In genomic region chr4:152151451-152151965, GRCm38 (mm10) we compare ENCODE assay signal across 8 mouse cellular contexts. TPM values are rescaled to one million over a fixed set of nuclear protein-coding genes. Genes with fewer than 3 reads are reported as not detected.
DNase-seq lines count a peak whose midpoint lies in the region; ATAC-seq and TF ChIP-seq lines count a peak whose summit lies in the region.

No protein-coding gene starts in this region.

- DNase-seq in lung, embryonic 14.5 days, result no peak
- no peak for DNase-seq in lung, adult 18-20 months
- no peak for DNase-seq in cerebellum, postnatal 10 days
- DNase-seq in cerebellum, adult 8-10 months, result no peak
- no peak for DNase-seq in right cerebral cortex, adult 18-20 months

- H3K27ac ChIP-seq in lung, embryonic 14.5 days (ENCODE audit: low read depth), result no peak overlapping the region
- H3K27ac ChIP-seq in forebrain, embryonic 12.5 days, result no peak overlapping the region
- no peak overlapping the region for H3K27ac ChIP-seq in limb, embryonic 12.5 days
- H3K27ac ChIP-seq in olfactory bulb, adult 2 months (ENCODE audit: insufficient read depth, low read depth, low read length), result no peak overlapping the region

- peak overlapping the region; percentile 38 for H3K4me3 ChIP-seq in lung, embryonic 14.5 days (ENCODE audit: low read depth, low read length)
- H3K4me3 ChIP-seq in forebrain, embryonic 12.5 days (replicated peaks), result peak overlapping the region; percentile 37
- H3K4me3 ChIP-seq in limb, embryonic 12.5 days (replicated peaks), result peak overlapping the region; percentile 46
- peak overlapping the region; percentile 4; the same call in 1 of the 2 replicates for H3K4me3 ChIP-seq in olfactory bulb, adult 2 months (ENCODE audit: insufficient read depth, low read depth, low read length)

- no peak; the same call in 1 of the 2 replicates for ATAC-seq in lung, embryonic 14.5 days (ENCODE audit: insufficient read depth)
- ATAC-seq in forebrain, embryonic 12.5 days (ENCODE audit: low FRiP score), result no peak
- ATAC-seq in limb, embryonic 12.5 days (ENCODE audit: insufficient number of reproducible peaks, insufficient read depth, low FRiP score, low TSS enrichment, low read depth), result no peak

- peak overlapping the region; percentile 71 for H3K4me2 ChIP-seq in lung, embryonic 14.5 days
- H3K4me2 ChIP-seq in forebrain, embryonic 12.5 days, result peak overlapping the region; percentile 53
- H3K4me2 ChIP-seq in limb, embryonic 12.5 days, result peak overlapping the region; percentile 65

- WGBS in lung, embryonic 14.5 days, result 18% methylated on average over 7 of the region's 7 CpGs
- WGBS in forebrain, embryonic 12.5 days, result 18% methylated on average over 7 of the region's 7 CpGs
- 15% methylated on average over 7 of the region's 7 CpGs for WGBS in limb, embryonic 12.5 days
- whole genome bisulfite sequencing in olfactory bulb, adult 2 months, result 53% methylated on average over 7 of the region's 7 CpGs

- TF ChIP-seq POLR2A in olfactory bulb, adult 2 months (IDR thresholded peaks at IDR 0.05; ENCODE audit: insufficient read depth, low read depth, low read length), result no peak

- H3K4me1 ChIP-seq in lung, embryonic 14.5 days (ENCODE audit: insufficient read depth), result 0 out of 2 replicates have a peak, but pooled peaks cover 3% of the 10 kb centered on the region
- peaks cover 16% of the 10 kb centered on the region for H3K4me1 ChIP-seq in forebrain, embryonic 12.5 days
- H3K4me1 ChIP-seq in limb, embryonic 12.5 days (replicated peaks), result peaks cover 14% of the 10 kb centered on the region; the same call in 1 of the 2 replicates
- peaks cover 6% of the 10 kb centered on the region for H3K4me1 ChIP-seq in olfactory bulb, adult 2 months (ENCODE audit: control insufficient read depth, insufficient read depth, low read length)

- no peak overlapping the region; the same call in 1 of the 2 replicates for H3K9ac ChIP-seq in lung, embryonic 14.5 days
- 0 out of 2 replicates have a peak overlapping the region, but pooled peaks have one; percentile 33 for H3K9ac ChIP-seq in forebrain, embryonic 12.5 days
- H3K9ac ChIP-seq in limb, embryonic 12.5 days (replicated peaks), result peak overlapping the region; percentile 46; the same call in 1 of the 2 replicates

- no peaks in the 10 kb centered on the region for H3K36me3 ChIP-seq in lung, embryonic 14.5 days (ENCODE audit: insufficient read depth)
- no peaks in the 10 kb centered on the region for H3K36me3 ChIP-seq in forebrain, embryonic 12.5 days (replicated peaks)
- no peaks in the 10 kb centered on the region for H3K36me3 ChIP-seq in limb, embryonic 12.5 days

- no peak for TF ChIP-seq CTCF in lung, embryonic 14.5 days (IDR thresholded peaks at IDR 0.05; ENCODE audit: low read depth)
- TF ChIP-seq CTCF in olfactory bulb, adult 2 months (IDR thresholded peaks at IDR 0.05; ENCODE audit: insufficient read depth, low read depth, low read length), result no peak

- H3K27me3 ChIP-seq in lung, embryonic 14.5 days (ENCODE audit: insufficient read depth, low read length), result peaks cover 47% of the 10 kb centered on the region
- peaks cover 90% of the 10 kb centered on the region for H3K27me3 ChIP-seq in forebrain, embryonic 12.5 days
- peaks cover 85% of the 10 kb centered on the region for H3K27me3 ChIP-seq in limb, embryonic 12.5 days

- H3K9me3 ChIP-seq in lung, embryonic 14.5 days (ENCODE audit: low read depth, low read length), result no peaks in the 10 kb centered on the region
- H3K9me3 ChIP-seq in forebrain, embryonic 12.5 days, result no peaks in the 10 kb centered on the region
- H3K9me3 ChIP-seq in limb, embryonic 12.5 days, result no peaks in the 10 kb centered on the region

RNA-seq across cellular contexts. Expression of gene Espn, which starts 0.7 kb away (rescaled TPM):
- 11.5 and 11.6 TPM in 2 replicates for polyA plus RNA-seq in lung, embryonic 14.5 days (2014; fragmentation: Nextera tagmentation; extraction: Ambion mirVana)
- 1.8 and 2.1 TPM in 2 replicates for polyA plus RNA-seq in forebrain, embryonic 12.5 days (2016; fragmentation: Nextera tagmentation; extraction: Ambion mirVana)
- polyA plus RNA-seq in limb, embryonic 12.5 days (2016; fragmentation: Nextera tagmentation; extraction: Ambion mirVana), result 1.9 and 2.3 TPM in 2 replicates
- polyA plus RNA-seq in olfactory bulb, adult 2 months (2012; ENCODE audit: insufficient read depth, insufficient read length, low replicate concordance, missing spikeins), result not detected in 2 replicates

RNA-seq across cellular contexts. Expression of gene Hes2, which starts 7.2 kb away (rescaled TPM):
- 0.18 TPM in 1 of 2 replicates, not detected in the other for polyA plus RNA-seq in lung, embryonic 14.5 days (2014; fragmentation: Nextera tagmentation; extraction: Ambion mirVana)
- not detected in 2 replicates for polyA plus RNA-seq in forebrain, embryonic 12.5 days (2016; fragmentation: Nextera tagmentation; extraction: Ambion mirVana)
- not detected in 2 replicates for polyA plus RNA-seq in limb, embryonic 12.5 days (2016; fragmentation: Nextera tagmentation; extraction: Ambion mirVana)
- polyA plus RNA-seq in olfactory bulb, adult 2 months (2012; ENCODE audit: insufficient read depth, insufficient read length, low replicate concordance, missing spikeins), result not detected in 2 replicates

RNA-seq across cellular contexts. Expression of gene Acot7, which starts 26.4 kb away (rescaled TPM):
- polyA plus RNA-seq in lung, embryonic 14.5 days (2014; fragmentation: Nextera tagmentation; extraction: Ambion mirVana), result 50.3 and 55.8 TPM in 2 replicates
- polyA plus RNA-seq in forebrain, embryonic 12.5 days (2016; fragmentation: Nextera tagmentation; extraction: Ambion mirVana), result 85.9 and 86.7 TPM in 2 replicates
- 37.6 and 40.2 TPM in 2 replicates for polyA plus RNA-seq in limb, embryonic 12.5 days (2016; fragmentation: Nextera tagmentation; extraction: Ambion mirVana)
- polyA plus RNA-seq in olfactory bulb, adult 2 months (2012; ENCODE audit: insufficient read depth, insufficient read length, low replicate concordance, missing spikeins), result not detected in 2 replicates

RNA-seq across cellular contexts. Expression of gene Tnfrsf25, which starts 35.8 kb away (rescaled TPM):
- polyA plus RNA-seq in lung, embryonic 14.5 days (2014; fragmentation: Nextera tagmentation; extraction: Ambion mirVana), result 0.75 and 0.77 TPM in 2 replicates
- 0.66 and 0.76 TPM in 2 replicates for polyA plus RNA-seq in forebrain, embryonic 12.5 days (2016; fragmentation: Nextera tagmentation; extraction: Ambion mirVana)
- polyA plus RNA-seq in limb, embryonic 12.5 days (2016; fragmentation: Nextera tagmentation; extraction: Ambion mirVana), result 0.96 and 1.9 TPM in 2 replicates
- not detected in 2 replicates for polyA plus RNA-seq in olfactory bulb, adult 2 months (2012; ENCODE audit: insufficient read depth, insufficient read length, low replicate concordance, missing spikeins)

Comparison
In these comparisons a context has a peak if more than half of its experiments do, and no peak if none do; other contexts are left out.
1. RNA of gene Acot7, which starts 26.4 kb away (polyA plus RNA-seq): 85.9 to 86.7 TPM in forebrain, embryonic 12.5 days, 50.3 to 55.8 TPM in lung, embryonic 14.5 days and 37.6 to 40.2 TPM in limb, embryonic 12.5 days; not detected in olfactory bulb, adult 2 months; every median in the first group is over 10 times any median in the second.
2. Peak in every context shown above with its lines, with median percentiles within 50 percentile points of each other: H3K4me2 ChIP-seq and H3K4me3 ChIP-seq.